Mouse (Mus musculus): ENCODE data around the gene Mesp2.
"Not testable (repeated sequence)": the region's sequence is repeated elsewhere in the genome, so short reads cannot be mapped to it uniquely, and the experiment has no call there.

The Mesp2 gene

GRCm38 (mm10) chr7:79810611-79811506 lies at the start of gene Mesp2:
Gene Mesp2 (plus strand): TSS chr7:79810727.
- peak; percentile 74 for DNase-seq (ENCODE audit: low spot score)

GRCm38 (mm10) chr7:79761124-79761876 lies 49.2 kb upstream of the Mesp2 start:
- DNase-seq (ENCODE audit: low spot score): no peak

GRCm38 (mm10) chr7:79762106-79762505 lies 48.4 kb upstream of the Mesp2 start:
- no peak for DNase-seq (ENCODE audit: low spot score)

- no peak for DNase-seq (ENCODE audit: low spot score)
These were observed 44.5 kb upstream of the Mesp2 start for GRCm38 (mm10) chr7:79765991-79766390.

GRCm38 (mm10) chr7:79769664-79770063 lies 40.9 kb upstream of the Mesp2 start:
- DNase-seq (ENCODE audit: low spot score): no peak

- DNase-seq (ENCODE audit: low spot score): no peak
These were observed 38.7 kb upstream of the Mesp2 start for GRCm38 (mm10) chr7:79771561-79772512.

GRCm38 (mm10) chr7:79780647-79781626 lies 29.6 kb upstream of the Mesp2 start:
- DNase-seq (ENCODE audit: low spot score): peak; percentile 48

- no peak for DNase-seq (ENCODE audit: low spot score)
These were observed 28.6 kb upstream of the Mesp2 start for GRCm38 (mm10) chr7:79781826-79782515.

GRCm38 (mm10) chr7:79782516-79782855 lies 28.0 kb upstream of the Mesp2 start:
- DNase-seq (ENCODE audit: low spot score): no peak

- peak; percentile 15 for DNase-seq (ENCODE audit: low spot score)
These were observed 24.2 kb upstream of the Mesp2 start for GRCm38 (mm10) chr7:79786295-79786694.

- DNase-seq (ENCODE audit: low spot score): not testable (repeated sequence)
These were observed 20.7 kb upstream of the Mesp2 start for GRCm38 (mm10) chr7:79789812-79790211.

- peak; percentile 14 for DNase-seq (ENCODE audit: low spot score)
These were observed 17.7 kb upstream of the Mesp2 start for GRCm38 (mm10) chr7:79792635-79793421.

- no peak for DNase-seq (ENCODE audit: low spot score)
These were observed 16.8 kb upstream of the Mesp2 start, which contains the start of gene Mesp1 for GRCm38 (mm10) chr7:79793688-79794087. Gene Mesp1 (minus strand): TSS chr7:79793788.

- DNase-seq (ENCODE audit: low spot score): no peak
These were observed 11.9 kb upstream of the Mesp2 start for GRCm38 (mm10) chr7:79798606-79799005.

- DNase-seq (ENCODE audit: low spot score): peak; percentile 44
These were observed 11.5 kb upstream of the Mesp2 start for GRCm38 (mm10) chr7:79799048-79799447.

GRCm38 (mm10) chr7:79799506-79799905 lies 11.0 kb upstream of the Mesp2 start:
- DNase-seq (ENCODE audit: low spot score): no peak

- no peak for DNase-seq (ENCODE audit: low spot score)
These were observed 10.2 kb upstream of the Mesp2 start for GRCm38 (mm10) chr7:79800336-79800735.

GRCm38 (mm10) chr7:79801391-79801790 lies 9.1 kb upstream of the Mesp2 start:
- DNase-seq (ENCODE audit: low spot score): no peak

- DNase-seq (ENCODE audit: low spot score): no peak
These were observed 8.5 kb upstream of the Mesp2 start for GRCm38 (mm10) chr7:79802037-79802436.

Data from T-cell, adult 2 months (primary cell).